Mouse (Mus musculus) urinary bladder, postnatal 25 days (tissue): ENCODE measurements around the gene Gm4756.
A peak's percentile ranks its signal among the peaks of the same experiment; 100 is the strongest.
"Not testable (repeated sequence)": the region's sequence is repeated elsewhere in the genome, so short reads cannot be mapped to it uniquely, and the experiment has no call there.

ENCODE experiments used
- DNase-seq: peaks from one replicate; pipeline ENCODE4 v3.0.0; 2022; ENCODE audit warnings: low spot score

The Gm4756 gene

DNA sequence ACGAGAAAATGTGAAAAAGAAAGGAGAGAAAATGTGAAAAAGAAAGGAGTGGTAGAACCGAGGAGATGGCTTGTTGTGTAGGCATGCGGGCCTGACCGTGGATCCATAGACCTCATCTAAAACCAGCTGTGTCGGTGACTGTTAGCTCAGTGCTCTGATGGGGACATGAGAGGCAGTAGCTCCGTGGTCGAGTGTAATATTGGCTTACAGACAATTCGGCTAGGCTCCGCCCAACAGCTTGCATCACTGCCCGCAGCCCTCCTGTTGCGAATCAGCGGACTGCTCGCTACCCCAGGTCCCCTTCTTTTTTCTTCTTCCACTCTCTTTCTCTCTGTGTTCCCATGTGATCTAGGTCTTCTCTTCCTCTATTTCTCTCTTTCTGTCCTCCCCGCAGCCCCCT lies 540 bp downstream of the Gm4756 start:
- DNase-seq, result no peak

- no peak for DNase-seq
Measured at GRCm38 (mm10) chr12:72638025-72638424, 11.4 kb downstream of the Gm4756 start.

DNA sequence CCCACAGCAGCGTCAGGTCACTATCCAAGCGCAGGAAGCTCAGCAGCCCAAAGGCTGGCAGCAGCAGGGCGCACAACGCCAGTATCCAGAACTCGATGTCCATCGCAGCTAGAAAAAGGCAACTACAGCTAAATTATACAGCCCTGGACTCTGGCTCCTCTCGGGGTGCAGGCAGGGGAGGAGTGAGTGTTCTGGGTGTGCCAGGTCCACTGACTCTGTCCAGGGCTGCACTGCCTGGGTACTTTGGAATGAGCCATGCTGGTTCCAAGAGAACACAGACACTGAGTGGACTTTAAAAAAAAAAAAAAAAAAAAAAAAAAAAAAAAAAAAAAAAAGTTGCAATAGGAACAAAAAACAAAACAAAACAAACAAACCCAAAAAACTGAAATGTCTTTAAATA lies 20.7 kb downstream of the Gm4756 start:
- DNase-seq, result no peak

DNA sequence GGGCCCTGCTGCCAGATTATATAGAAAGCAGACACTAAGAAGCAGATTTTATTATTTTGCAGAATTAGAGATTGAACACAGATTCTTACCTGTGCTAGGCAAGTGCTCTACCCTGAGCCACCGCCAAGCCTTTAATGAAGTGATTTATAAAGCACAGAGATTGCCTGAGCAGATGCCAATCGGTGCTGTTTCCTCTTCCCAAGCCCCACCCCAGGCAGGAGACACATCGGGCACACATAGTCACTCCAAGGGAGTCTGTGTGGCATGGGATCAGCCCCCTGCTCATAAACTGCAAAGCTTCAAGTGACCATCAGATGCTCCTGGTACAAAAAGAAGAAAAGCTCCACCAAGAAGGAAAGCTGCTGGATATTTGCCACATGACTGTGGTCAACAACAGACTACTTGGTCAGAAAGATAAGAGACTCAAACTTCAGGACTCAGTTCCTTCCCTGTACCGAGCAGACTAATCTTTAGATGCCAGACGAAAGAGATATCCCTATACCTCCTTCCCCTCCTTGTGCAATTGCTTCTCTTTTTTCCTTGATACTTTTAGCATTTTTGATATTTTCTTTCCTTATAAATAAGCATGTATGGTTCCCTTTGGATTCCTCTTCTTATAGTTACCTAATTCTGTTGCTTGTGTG lies 26.5 kb downstream of the Gm4756 start:
- DNase-seq, result no peak

- DNase-seq, result no peak
Measured at GRCm38 (mm10) chr12:72621441-72621840, 28.0 kb downstream of the Gm4756 start.

DNA sequence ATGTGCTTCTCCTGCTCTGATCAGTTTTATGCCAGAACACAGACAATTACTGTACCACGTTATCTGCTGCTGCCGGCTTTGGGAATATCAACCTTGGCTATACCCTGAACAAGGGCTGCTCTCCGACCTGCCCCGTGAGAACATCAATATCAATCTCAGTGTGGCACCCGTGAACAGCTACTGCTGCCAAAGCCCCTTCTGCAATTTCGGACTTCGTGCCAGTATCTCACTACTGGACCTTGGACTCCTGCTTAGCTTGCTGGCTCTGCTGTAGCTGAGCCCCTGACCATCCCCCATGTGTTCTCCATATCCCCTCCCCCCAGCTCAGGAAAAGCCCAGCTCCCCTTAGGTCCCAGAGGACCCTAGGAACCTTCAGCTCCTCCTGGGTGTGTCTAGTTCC lies 28.6 kb downstream of the Gm4756 start:
- no peak for DNase-seq

DNA sequence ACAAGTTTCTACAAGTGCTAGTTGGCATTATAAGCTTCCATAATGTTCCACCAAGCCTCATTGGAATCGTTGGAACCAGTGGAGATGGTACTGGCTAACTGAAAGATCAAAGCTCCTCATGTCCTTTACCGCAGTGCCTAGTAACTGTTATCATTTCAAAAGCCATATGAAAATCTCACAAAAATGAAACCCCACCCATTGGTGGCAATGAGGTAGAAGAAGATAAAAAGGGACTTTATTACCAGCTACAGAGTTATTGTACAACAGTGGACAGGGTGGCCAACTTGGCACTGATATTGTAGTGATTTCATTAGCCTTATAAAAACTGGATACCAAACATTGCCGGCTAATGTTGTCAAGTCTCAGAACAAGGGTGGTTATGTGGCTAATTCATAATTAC lies 37.4 kb downstream of the Gm4756 start:
- no peak for DNase-seq

DNA sequence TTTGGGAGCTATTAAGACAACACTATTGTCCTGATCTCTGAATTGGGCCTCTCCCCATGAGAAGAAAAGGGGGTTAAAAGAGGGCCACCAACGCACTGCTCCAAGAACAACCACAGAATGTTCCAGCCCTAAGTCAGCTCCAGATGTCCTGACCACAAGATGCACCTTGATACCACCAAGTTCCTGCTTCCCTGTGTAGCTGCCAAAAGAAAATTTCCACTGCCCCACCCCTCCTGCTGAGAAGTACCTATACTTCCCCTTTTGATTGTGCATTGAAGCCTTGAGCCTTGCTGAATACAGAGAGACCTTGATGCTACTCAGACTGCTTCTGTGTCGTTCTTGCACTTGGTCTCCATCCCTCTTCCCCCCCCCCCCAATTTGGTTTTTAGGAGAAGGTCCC lies 50.7 kb downstream of the Gm4756 start:
- not testable (repeated sequence) for DNase-seq

GRCm38 (mm10) chr12:72594001-72594400 lies 55.5 kb downstream of the Gm4756 start:
- no peak for DNase-seq

DNA sequence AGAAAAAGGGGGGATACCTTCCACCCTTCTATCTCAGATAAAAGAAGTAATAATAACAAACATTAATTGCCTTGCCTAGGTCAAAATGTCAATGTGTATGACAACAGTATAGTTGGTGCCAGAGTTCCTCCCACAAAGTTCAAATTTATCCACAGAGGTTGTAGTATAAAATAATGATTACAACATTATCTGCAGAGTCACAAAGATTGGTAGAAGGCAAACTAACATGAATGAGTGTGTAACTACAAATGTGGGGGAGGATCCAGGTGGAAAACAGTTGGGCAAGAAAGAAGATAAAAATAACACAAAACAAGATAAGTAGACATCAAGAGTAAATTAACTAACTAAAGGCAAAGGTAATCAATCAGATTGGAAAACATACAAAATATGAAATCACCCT lies 56.5 kb downstream of the Gm4756 start:
- no peak for DNase-seq

DNA sequence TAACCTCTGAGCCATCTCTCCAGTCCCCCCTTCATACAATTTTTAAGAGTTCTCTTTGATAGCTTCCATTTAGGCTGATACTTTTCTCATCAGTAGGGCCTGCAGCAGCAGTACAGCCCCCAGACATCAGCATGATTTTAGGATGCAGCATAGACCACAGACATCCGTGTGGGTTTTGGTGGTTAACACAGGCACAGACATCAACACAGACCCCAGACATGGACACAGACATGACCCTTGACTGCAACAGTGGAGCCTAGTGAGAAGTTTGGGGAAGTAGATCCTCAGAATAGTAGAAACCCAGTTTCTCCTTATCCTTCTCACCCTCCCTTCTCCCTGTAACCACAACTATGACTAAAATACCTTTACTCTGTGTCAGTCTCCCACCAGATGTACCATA lies 64.1 kb downstream of the Gm4756 start:
- DNase-seq, result no peak

DNA sequence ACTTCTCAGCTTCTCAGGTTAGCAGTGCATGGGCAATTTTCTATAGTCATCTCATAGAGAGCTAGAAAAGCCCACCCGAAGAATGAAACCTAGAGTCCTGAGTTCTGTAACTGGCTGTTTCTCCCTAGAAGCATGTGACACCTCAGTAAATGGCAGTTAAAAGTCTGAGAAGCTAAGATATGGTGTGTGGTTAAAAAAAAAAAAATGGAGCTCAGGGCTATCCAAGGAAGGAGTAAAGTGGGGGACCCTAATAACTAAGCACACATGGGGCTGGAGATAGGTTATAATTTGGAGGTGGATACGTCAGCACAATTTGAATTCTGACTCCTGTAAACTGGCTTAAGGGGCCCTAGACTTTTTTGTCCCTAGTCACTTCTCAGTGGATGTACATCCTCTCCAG lies 66.4 kb downstream of the Gm4756 start:
- DNase-seq, result no peak

- DNase-seq, result no peak
Measured at GRCm38 (mm10) chr12:72582021-72582420, 67.4 kb downstream of the Gm4756 start.

- DNase-seq, result no peak
Measured at GRCm38 (mm10) chr12:72564281-72564795, 85.1 kb downstream of the Gm4756 start.

DNA sequence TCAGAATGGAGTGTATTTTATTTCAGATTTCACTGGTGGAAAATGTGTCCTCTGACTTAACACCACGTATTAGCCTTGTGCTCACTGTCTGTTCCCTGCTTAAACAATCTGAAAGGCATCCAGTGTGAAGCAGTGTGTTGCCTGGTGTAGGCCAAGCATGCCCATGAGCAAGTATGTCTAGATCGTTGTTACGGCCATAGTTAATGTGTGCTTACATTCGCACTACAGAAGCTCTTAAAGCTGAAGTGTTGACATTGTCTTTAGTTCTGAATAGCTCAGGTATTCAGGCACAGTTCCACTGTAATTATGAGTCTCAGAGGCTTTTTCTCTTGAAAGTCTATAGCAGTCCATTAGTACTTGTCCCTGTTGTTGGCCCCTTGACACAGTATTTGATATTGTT lies 95.1 kb downstream of the Gm4756 start:
- DNase-seq, result no peak

GRCm38 (mm10) chr12:72538571-72538970 lies 110.9 kb downstream of the Gm4756 start:
- DNase-seq, result no peak

- DNase-seq, result peak; percentile 98
Measured at GRCm38 (mm10) chr12:72536021-72536597, 113.4 kb downstream of the Gm4756 start, which contains the start of gene Pcnx4. Gene Pcnx4, plus strand, starts transcription at chr12:72536383.

DNA sequence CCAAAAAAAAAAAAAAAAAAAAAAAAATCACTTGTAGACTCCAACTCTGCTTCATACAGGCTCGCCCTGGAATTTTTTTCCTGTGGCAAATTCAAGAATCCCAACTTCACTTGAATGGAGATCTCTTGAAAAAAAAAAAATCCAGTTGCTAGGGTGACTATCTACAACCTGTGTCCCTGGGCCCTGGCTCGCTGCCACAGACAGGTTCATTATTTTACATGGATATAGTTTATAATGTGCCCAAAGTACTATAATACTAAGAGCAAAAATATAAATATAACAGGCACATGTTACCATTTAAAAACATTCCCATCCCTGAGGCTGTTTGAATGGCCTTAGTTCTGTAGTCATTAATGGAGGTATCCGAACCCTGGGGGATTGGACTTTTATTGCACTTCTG lies 113.9 kb downstream of the Gm4756 start:
- DNase-seq, result no peak

DNA sequence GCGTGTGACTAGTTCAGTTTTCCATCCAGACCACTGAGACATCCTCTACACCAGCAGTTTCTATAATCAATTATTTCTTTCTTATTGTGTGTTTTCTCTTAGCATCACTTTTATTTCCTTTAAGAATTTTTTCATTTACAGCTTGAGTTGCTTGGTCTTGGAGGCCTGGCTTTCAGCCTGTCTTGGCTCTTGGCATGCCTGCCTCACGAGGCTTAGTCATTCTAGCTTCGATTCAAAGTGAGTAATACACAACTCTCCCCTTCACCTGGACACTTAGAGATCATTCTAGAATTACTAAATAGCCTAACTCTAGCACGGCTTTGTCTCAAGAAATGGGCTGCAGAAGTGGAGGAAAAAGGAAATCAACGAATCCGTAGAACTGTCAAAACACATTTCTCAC lies 115.5 kb downstream of the Gm4756 start:
- no peak for DNase-seq

DNA sequence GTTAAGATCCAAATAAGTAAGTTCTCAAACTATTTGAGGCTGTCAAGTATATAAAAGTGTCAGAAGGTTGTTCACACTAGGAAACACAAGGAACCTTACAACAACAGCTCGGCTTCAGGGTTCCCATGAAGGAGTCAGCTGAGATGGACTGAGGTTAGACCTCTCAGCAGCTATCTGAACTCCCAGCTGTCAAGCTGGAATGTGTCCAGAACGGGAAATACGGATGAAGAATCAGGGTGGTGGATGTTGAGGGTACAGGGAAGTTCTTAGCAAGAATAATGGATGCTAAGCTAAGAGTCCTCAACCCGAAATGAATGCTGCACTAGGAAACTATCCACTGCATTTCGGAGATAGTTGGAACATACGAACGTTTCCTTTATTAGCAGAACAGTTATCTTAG lies 117.2 kb downstream of the Gm4756 start:
- no peak for DNase-seq
